Mouse (Mus musculus) midbrain, postnatal 0 days (tissue): ENCODE measurements around the gene Stim2. TPM values are rescaled to one million over a fixed set of nuclear protein-coding genes. Genes with fewer than 3 reads are reported as not detected.

Experiments used
- ATAC-seq: fragments of 200-750 bp; cut with Nextera tagmentation; 2 replicates; pipeline ENCODE4 v1.8.0; 2017; ENCODE audit warnings: moderate number of reproducible peaks, mild to moderate bottlenecking, moderate TSS enrichment, moderate library complexity; ENCODE audit not compliant: low FRiP score
- DNase-seq: peaks from one replicate; pipeline ENCODE4 v3.0.0-alpha.2; 2015; ENCODE audit warnings: low spot score
- H3K27ac ChIP-seq: fragments of 300-500 bp; sonication (generic); 2 replicates; pipeline ENCODE4 v1.5.1; 2014; ENCODE audit warnings: low read depth, mild to moderate bottlenecking, low read length, mixed read lengths
- H3K27me3 ChIP-seq: fragments of 300-500 bp; sonication (generic); 2 replicates; pipeline ENCODE4 v1.6.1; 2014; ENCODE audit warnings: low read length, control low read depth, mixed read lengths; ENCODE audit not compliant: insufficient read depth
- H3K36me3 ChIP-seq: fragments of 300-500 bp; sonication (generic); 2 replicates; pipeline ENCODE4 v1.6.1; 2014; ENCODE audit warnings: low read length, control low read depth, mixed read lengths; ENCODE audit not compliant: insufficient read depth
- H3K4me1 ChIP-seq: fragments of 300-500 bp; sonication (generic); 2 replicates; pipeline ENCODE4 v1.6.1; 2014; ENCODE audit warnings: mild to moderate bottlenecking, control low read depth, antibody characterized with exemption, low read length, mixed read lengths; ENCODE audit not compliant: insufficient read depth
- H3K4me2 ChIP-seq: fragments of 300-500 bp; sonication (generic); 2 replicates; pipeline ENCODE4 v1.6.1; 2014; ENCODE audit warnings: low read depth, mild to moderate bottlenecking, low read length, mixed read lengths; ENCODE audit not compliant: poor library complexity, severe bottlenecking
- H3K4me3 ChIP-seq: fragments of 300-500 bp; sonication (generic); 2 replicates; pipeline ENCODE4 v1.5.1; 2014; ENCODE audit warnings: low read depth, mild to moderate bottlenecking, low read length, moderate library complexity
- H3K9ac ChIP-seq: fragments of 300-500 bp; sonication (generic); replicated peaks from 2 replicates; pipeline ENCODE4 v1.6.1; 2014; ENCODE audit warnings: mild to moderate bottlenecking, low read length, moderate library complexity, mixed read lengths; ENCODE audit not compliant: poor library complexity, severe bottlenecking
- H3K9me3 ChIP-seq: fragments of 300-500 bp; sonication (generic); 2 replicates; pipeline ENCODE4 v1.6.1; 2016; ENCODE audit warnings: low read length, control low read depth
- CTCF ChIP-seq: IDR thresholded peaks from 2 replicates; pipeline ENCODE4 v1.5.1; 2016; ENCODE audit warnings: antibody characterized with exemption, mild to moderate bottlenecking
- WGBS: fragments of 180-500 bp; shearing (Covaris S2); extraction: QIAGEN DNeasy Blood & Tissue Kit; methylation state at CpG from one replicate; pipeline ENCODE4 v1.1.7; 2014; 5-methylcytosine and 5-hydroxymethylcytosine counted together
- polyA plus RNA-seq: library from polyadenylated mRNA; unstranded; fragments of >200 nt; fragmentation: Nextera tagmentation; extraction: Ambion mirVana; gene quantifications from 2 replicates; pipeline ENCODE4 v1.2.1, GENCODE M21; 2015
- total RNA-seq: library from RNA; depleted of rRNA; stranded (reverse); fragments of >200 nt; gene quantifications from 2 replicates; pipeline ENCODE4 v1.2.3, GENCODE M21; 2014; rRNA removed

The Stim2 gene
- total RNA-seq (30.4 and 34.9 TPM in 2 replicates), polyA plus RNA-seq (29.2 and 29.8 TPM in 2 replicates)

GRCm38 (mm10) chr5:53998146-53998742, at the start of gene Stim2:
Stim2 (plus strand) TSS chr5:53998499.
- Histone ChIP-seq H3K27ac (peak within 1 kb of the TSS; percentile 87), H3K9me3 (no peaks in the 10 kb centered on the region), H3K4me2 (peak within 1 kb of the TSS; percentile 66), H3K36me3 (no peaks in the 10 kb centered on the region), H3K27me3 (no peaks in the 10 kb centered on the region), H3K4me3 (peak within 1 kb of the TSS; percentile 98), H3K9ac (peak within 1 kb of the TSS; percentile 86), H3K4me1 (peaks cover 9% of the 10 kb centered on the region; the same call in 1 of the 2 replicates)
- WGBS: under 1% methylated on average over 58 of the region's 71 CpGs
- no peak; the same call in 1 of the 2 replicates for TF ChIP-seq CTCF
- peak; percentile 96 for ATAC-seq
- DNase-seq: peak; percentile 96

DNA sequence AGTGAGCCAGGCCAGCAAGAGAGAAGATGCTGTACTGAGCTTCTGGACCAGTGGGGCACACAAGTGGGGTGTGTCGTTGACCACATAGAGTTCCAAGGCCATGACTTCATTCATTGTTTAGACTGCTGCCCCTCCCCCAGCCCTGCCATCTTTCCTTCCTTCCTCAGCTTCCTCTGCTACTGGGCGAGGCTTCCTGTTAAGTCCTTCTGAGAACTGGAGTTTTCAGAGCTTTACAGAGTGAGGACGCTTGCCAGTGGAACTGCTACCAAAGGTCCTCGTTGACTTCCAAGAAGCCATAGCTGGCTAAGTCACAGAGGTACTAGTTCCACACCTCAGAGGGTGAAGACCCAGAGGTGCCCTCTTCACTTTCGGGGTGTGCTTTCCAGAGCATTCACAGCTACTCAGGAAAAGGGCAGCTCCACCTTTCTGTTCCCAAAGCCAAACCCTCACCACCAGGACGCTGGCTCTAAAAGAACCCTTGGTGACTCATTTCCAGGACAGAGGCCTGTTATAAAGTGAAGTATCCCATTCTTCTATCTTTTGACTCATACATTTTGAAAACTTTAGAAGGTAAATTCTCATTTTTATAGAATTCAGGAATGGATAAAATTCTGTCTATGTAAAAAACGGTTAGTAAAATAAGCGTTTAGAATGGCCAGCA, 49.6 kb upstream of the Stim2 start:
- no peak for ATAC-seq
- Histone ChIP-seq H3K27ac (no peak overlapping the region), H3K9ac (no peak overlapping the region), H3K4me2 (no peak overlapping the region), H3K27me3 (no peaks in the 10 kb centered on the region), H3K9me3 (no peaks in the 10 kb centered on the region), H3K36me3 (no peaks in the 10 kb centered on the region), H3K4me3 (no peak overlapping the region), H3K4me1 (no peaks in the 10 kb centered on the region)
- 87% methylated on average over 8 of the region's 8 CpGs for WGBS
- no peak for TF ChIP-seq CTCF
- DNase-seq: no peak

DNA sequence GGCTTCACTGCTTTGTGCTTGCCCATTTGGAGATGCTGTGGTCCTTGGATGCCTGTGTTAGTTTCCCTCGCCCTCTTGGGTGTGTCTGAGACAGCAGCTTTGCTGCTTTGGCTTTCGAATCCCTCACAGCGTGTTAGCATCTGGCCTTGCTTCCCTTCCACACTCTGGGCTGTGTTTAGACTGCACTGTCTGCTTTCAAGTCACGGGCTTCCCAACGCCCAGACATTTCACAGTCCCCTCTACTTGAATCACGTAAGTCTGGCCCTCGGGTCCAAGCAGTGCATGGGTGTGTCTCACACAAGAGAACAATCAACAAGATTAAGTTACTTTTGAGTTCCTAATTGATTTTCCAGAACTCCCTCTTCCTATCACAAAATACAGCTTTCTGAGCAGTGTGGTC, 48.1 kb upstream of the Stim2 start:
- no peak overlapping the region for H3K9ac ChIP-seq
- no peaks in the 10 kb centered on the region for H3K36me3 ChIP-seq
- H3K4me3 ChIP-seq: no peak overlapping the region
- DNase-seq: no peak
- no peak for TF ChIP-seq CTCF
- H3K4me1 ChIP-seq: no peaks in the 10 kb centered on the region
- no peaks in the 10 kb centered on the region for H3K9me3 ChIP-seq
- no peaks in the 10 kb centered on the region for H3K27me3 ChIP-seq
- WGBS: 63% methylated on average over 7 of the region's 7 CpGs
- no peak overlapping the region for H3K4me2 ChIP-seq
- H3K27ac ChIP-seq: no peak overlapping the region
- no peak for ATAC-seq

DNA sequence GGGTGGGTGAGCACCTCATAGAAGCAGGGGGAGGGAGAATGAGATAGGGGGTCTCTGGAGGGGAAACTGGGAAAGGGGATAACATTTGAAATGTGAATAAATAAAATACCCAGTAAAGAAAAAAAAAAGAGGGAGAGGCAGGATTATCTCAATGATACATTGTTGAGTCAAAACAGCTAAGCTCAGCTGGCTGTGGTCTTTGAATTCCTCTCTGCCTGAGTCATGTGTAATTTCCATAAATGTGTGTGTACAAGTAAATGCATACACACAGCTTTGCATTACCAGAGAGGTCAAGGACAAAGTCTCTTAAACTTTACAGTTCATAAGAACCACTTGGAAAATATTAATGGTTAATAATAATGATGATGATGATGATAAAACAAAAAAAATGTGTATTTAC, 45.1 kb upstream of the Stim2 start:
- ATAC-seq (no peak), DNase-seq (no peak)
- Histone ChIP-seq H3K27me3 (no peaks in the 10 kb centered on the region), H3K4me3 (no peak overlapping the region), H3K4me2 (no peak overlapping the region), H3K4me1 (no peaks in the 10 kb centered on the region), H3K9me3 (no peaks in the 10 kb centered on the region), H3K9ac (no peak overlapping the region), H3K36me3 (no peaks in the 10 kb centered on the region), H3K27ac (no peak overlapping the region)
- no peak for TF ChIP-seq CTCF

- DNase-seq (no peak), ATAC-seq (no peak)
- Histone ChIP-seq H3K27me3 (no peaks in the 10 kb centered on the region), H3K27ac (no peak overlapping the region), H3K36me3 (no peaks in the 10 kb centered on the region), H3K9ac (no peak overlapping the region), H3K4me2 (no peak overlapping the region), H3K4me1 (no peaks in the 10 kb centered on the region), H3K4me3 (no peak overlapping the region), H3K9me3 (no peaks in the 10 kb centered on the region)
- WGBS: 94% methylated on average over 2 of the region's 2 CpGs
- no peak for TF ChIP-seq CTCF
Measured at GRCm38 (mm10) chr5:53953797-53954196, 44.5 kb upstream of the Stim2 start.

DNA sequence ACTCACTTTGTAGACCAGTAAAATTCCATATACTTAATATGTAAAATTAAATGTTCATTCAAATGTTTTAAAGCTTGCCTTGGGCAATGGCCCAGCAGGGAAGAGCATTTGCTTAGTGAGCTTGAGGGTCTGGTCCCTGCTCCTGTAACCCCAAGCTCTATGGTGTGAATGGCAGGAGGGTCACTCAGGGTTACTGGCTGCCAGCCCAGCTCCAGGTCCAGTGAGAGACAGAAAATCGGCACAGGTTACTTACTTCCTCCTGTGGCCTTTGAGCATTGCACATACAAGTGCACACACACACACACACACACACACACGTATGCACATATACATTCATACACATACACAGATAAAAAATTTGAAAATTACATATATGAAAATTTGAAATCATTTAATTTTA, 42.3 kb upstream of the Stim2 start:
- 83% methylated on average over 2 of the region's 2 CpGs for WGBS
- no peak for ATAC-seq
- Histone ChIP-seq H3K4me1 (no peaks in the 10 kb centered on the region), H3K27me3 (no peaks in the 10 kb centered on the region), H3K27ac (no peak overlapping the region), H3K4me3 (no peak overlapping the region), H3K9ac (no peak overlapping the region), H3K36me3 (no peaks in the 10 kb centered on the region), H3K4me2 (no peak overlapping the region), H3K9me3 (no peaks in the 10 kb centered on the region)
- no peak for TF ChIP-seq CTCF
- DNase-seq: no peak
